Mouse (Mus musculus) intestine, embryonic 14.5 days (tissue): Measurements from ENCODE around the gene Lpar2. TPM values are rescaled to one million over a fixed set of nuclear protein-coding genes. Genes with fewer than 3 reads are reported as not detected.

Experiments used
- ATAC-seq: fragments of 200-750 bp; cut with Nextera tagmentation; replicated peaks from 2 replicates; pipeline ENCODE4 v1.8.0; 2017; ENCODE audit warnings: low read depth, moderate number of reproducible peaks, moderate TSS enrichment, moderate library complexity; ENCODE audit not compliant: low FRiP score, low TSS enrichment
- DNase-seq: peaks from one replicate; pipeline ENCODE4 v3.0.0-alpha.2; 2018; ENCODE audit warnings: low spot score
- H3K27ac ChIP-seq: fragments of 300-500 bp; sonication (generic); 2 replicates; pipeline ENCODE4 v1.5.1; 2014; ENCODE audit warnings: low read depth, mild to moderate bottlenecking, control low read depth
- H3K27me3 ChIP-seq: fragments of 300-500 bp; sonication (generic); replicated peaks from 2 replicates; pipeline ENCODE4 v1.6.1; 2014; ENCODE audit warnings: low read length, control low read depth; ENCODE audit not compliant: control insufficient read depth, insufficient read depth
- H3K36me3 ChIP-seq: fragments of 300-500 bp; sonication (generic); 2 replicates; pipeline ENCODE4 v1.6.1; 2014; ENCODE audit warnings: low read length, control low read depth; ENCODE audit not compliant: control insufficient read depth, insufficient read depth
- H3K4me1 ChIP-seq: fragments of 300-500 bp; sonication (generic); replicated peaks from 2 replicates; pipeline ENCODE4 v1.6.1; 2014; ENCODE audit warnings: low read length, control low read depth, mixed read lengths; ENCODE audit not compliant: control insufficient read depth, insufficient read depth
- H3K4me2 ChIP-seq: fragments of 300-500 bp; sonication (generic); 2 replicates; pipeline ENCODE4 v1.6.1; 2014; ENCODE audit warnings: low read length
- H3K4me3 ChIP-seq: fragments of 300-500 bp; sonication (generic); 2 replicates; pipeline ENCODE4 v1.5.1; 2014; ENCODE audit warnings: low read depth, low read length, control low read depth, mixed read lengths
- H3K9ac ChIP-seq: fragments of 300-500 bp; sonication (generic); 2 replicates; pipeline ENCODE4 v1.6.1; 2014; ENCODE audit warnings: mild to moderate bottlenecking, low read length
- H3K9me3 ChIP-seq: fragments of 300-500 bp; sonication (generic); 2 replicates; pipeline ENCODE4 v1.6.1; 2016; ENCODE audit warnings: low read length, control low read depth; ENCODE audit not compliant: control insufficient read depth
- WGBS: fragments of 180-500 bp; shearing (Covaris S2); extraction: QIAGEN DNeasy Blood & Tissue Kit; methylation state at CpG from one replicate; pipeline ENCODE4 v1.1.7; 2014; 5-methylcytosine and 5-hydroxymethylcytosine counted together
- polyA plus RNA-seq: library from polyadenylated mRNA; unstranded; fragments of >200 nt; fragmentation: Nextera tagmentation; extraction: Ambion mirVana; gene quantifications from 2 replicates; pipeline ENCODE4 v1.2.1, GENCODE M21; 2014

Gene Lpar2
- polyA plus RNA-seq, 1 experiment from 2014 or later, result 1.0 TPM

GRCm38 (mm10) chr8:69877992-69878391 is 55.8 kb downstream of the Lpar2 start:
- peaks cover 53% of the 10 kb centered on the region for H3K27me3 ChIP-seq
- H3K9me3 ChIP-seq, result no peaks in the 10 kb centered on the region; the same call in 1 of the 2 replicates
- no peaks in the 10 kb centered on the region for H3K36me3 ChIP-seq
- DNase-seq, result no peak
- H3K9ac ChIP-seq, result no peak overlapping the region
- no peak overlapping the region for H3K4me2 ChIP-seq
- H3K4me1 ChIP-seq, result peaks cover 4% of the 10 kb centered on the region; the same call in 1 of the 2 replicates
- no peak for ATAC-seq
- 58% methylated on average over 3 of the region's 3 CpGs for WGBS
- H3K27ac ChIP-seq, result no peak overlapping the region
- no peak overlapping the region for H3K4me3 ChIP-seq

- peaks cover 70% of the 10 kb centered on the region for H3K27me3 ChIP-seq
- 59% methylated on average over 8 of the region's 8 CpGs for WGBS
- H3K36me3 ChIP-seq, result no peaks in the 10 kb centered on the region
- ATAC-seq, result no peak
- DNase-seq, result no peak
- no peak overlapping the region for H3K27ac ChIP-seq
- no peak overlapping the region for H3K9ac ChIP-seq
- peaks cover 4% of the 10 kb centered on the region; the same call in 1 of the 2 replicates for H3K4me1 ChIP-seq
- no peak overlapping the region for H3K4me3 ChIP-seq
- H3K4me2 ChIP-seq, result no peak overlapping the region
- no peaks in the 10 kb centered on the region; the same call in 1 of the 2 replicates for H3K9me3 ChIP-seq
Observed at GRCm38 (mm10) chr8:69879678-69880077, 57.4 kb downstream of the Lpar2 start.

Other genes with a start within 250 kb of the Lpar2 start
- gene Zfp868, start 196.9 kb upstream of the Lpar2 start, polyA plus RNA-seq, result 21.3 and 21.4 TPM in 2 replicates
- 1.3 and 1.8 TPM in 2 replicates for gene Zfp964, start 167.9 kb upstream of the Lpar2 start, polyA plus RNA-seq
- 28.2 and 28.3 TPM in 2 replicates for gene Zfp869, start 111.7 kb upstream of the Lpar2 start, polyA plus RNA-seq
- 5.6 and 5.8 TPM in 2 replicates for gene Zfp963, start 72.5 kb upstream of the Lpar2 start, polyA plus RNA-seq
- 0.73 and 1.3 TPM in 2 replicates for gene Gm20422, start 47.5 kb upstream of the Lpar2 start, polyA plus RNA-seq
- gene Atp13a1, start 31.3 kb upstream of the Lpar2 start, polyA plus RNA-seq, result 52.6 and 55.9 TPM in 2 replicates
- gene Zfp866, start 31.3 kb upstream of the Lpar2 start, polyA plus RNA-seq, result 27.4 and 27.5 TPM in 2 replicates
- gene Gmip, start 13.8 kb upstream of the Lpar2 start, polyA plus RNA-seq, result 10.4 and 12.3 TPM in 2 replicates
- 5.7 and 6.3 TPM in 2 replicates for gene Pbx4, start 10.1 kb downstream of the Lpar2 start, polyA plus RNA-seq
- 0.44 and 0.57 TPM in 2 replicates for gene Cilp2, start 65.3 kb downstream of the Lpar2 start, polyA plus RNA-seq
- 3.3 and 4.0 TPM in 2 replicates for gene Tssk6, start 79.8 kb downstream of the Lpar2 start, polyA plus RNA-seq
- 215 and 222 TPM in 2 replicates for gene Ndufa13, start 80.1 kb downstream of the Lpar2 start, polyA plus RNA-seq
- gene Yjefn3, start 80.3 kb downstream of the Lpar2 start, polyA plus RNA-seq, result 4.1 and 5.0 TPM in 2 replicates
- gene Gatad2a, start 174.0 kb downstream of the Lpar2 start, polyA plus RNA-seq, result 51.9 and 57.4 TPM in 2 replicates
- 46.9 and 54.5 TPM in 2 replicates for gene Mau2, start 220.3 kb downstream of the Lpar2 start, polyA plus RNA-seq
- gene Sugp1, start 220.4 kb downstream of the Lpar2 start, polyA plus RNA-seq, result 34.2 and 34.4 TPM in 2 replicates